Mouse (Mus musculus) liver, embryonic 13.5 days (tissue): Measurements from ENCODE around the gene Tmem208. TPM values are rescaled to one million over a fixed set of nuclear protein-coding genes. Genes with fewer than 3 reads are reported as not detected.
A peak's percentile ranks its signal among the peaks of the same experiment; 100 is the strongest.
"Not testable (repeated sequence)": the region's sequence is repeated elsewhere in the genome, so short reads cannot be mapped to it uniquely, and the experiment has no call there.

Experiments
- ATAC-seq: fragments of 200-750 bp; cut with Nextera tagmentation; 2 replicates; pipeline ENCODE4 v1.8.0; 2017; ENCODE audit warnings: low read depth, mild to moderate bottlenecking, moderate number of reproducible peaks, moderate library complexity
- DNase-seq: peaks from one replicate; pipeline ENCODE4 v3.0.0; 2022
- H3K27ac ChIP-seq: fragments of 300-500 bp; sonication (generic); 2 replicates; pipeline ENCODE4 v1.5.1; 2015; ENCODE audit warnings: moderate library complexity, mild to moderate bottlenecking, inconsistent platforms
- H3K27me3 ChIP-seq: fragments of 300-500 bp; sonication (generic); 2 replicates; pipeline ENCODE4 v1.6.1; 2015; ENCODE audit warnings: mild to moderate bottlenecking, inconsistent platforms
- H3K36me3 ChIP-seq: fragments of 300-500 bp; sonication (generic); 2 replicates; pipeline ENCODE4 v1.6.1; 2015; ENCODE audit warnings: mild to moderate bottlenecking, inconsistent platforms
- H3K4me1 ChIP-seq: fragments of 300-500 bp; sonication (generic); replicated peaks from 2 replicates; pipeline ENCODE4 v1.6.1; 2015; ENCODE audit warnings: inconsistent platforms
- H3K4me2 ChIP-seq: fragments of 300-500 bp; sonication (generic); 2 replicates; pipeline ENCODE4 v1.6.1; 2015; ENCODE audit warnings: inconsistent platforms, mild to moderate bottlenecking, moderate library complexity
- H3K4me3 ChIP-seq: fragments of 300-500 bp; sonication (generic); replicated peaks from 2 replicates; pipeline ENCODE4 v1.5.1; 2015; ENCODE audit warnings: mild to moderate bottlenecking, inconsistent platforms
- H3K9ac ChIP-seq: fragments of 300-500 bp; sonication (generic); 2 replicates; pipeline ENCODE4 v1.6.1; 2015; ENCODE audit warnings: mild to moderate bottlenecking, inconsistent platforms
- H3K9me3 ChIP-seq: fragments of 300-500 bp; sonication (generic); replicated peaks from 2 replicates; pipeline ENCODE4 v1.6.1; 2016; ENCODE audit warnings: inconsistent platforms
- WGBS: fragments of 180-500 bp; shearing (Covaris S2); methylation state at CpG from one replicate; pipeline ENCODE4 v1.1.7; 2015; ENCODE audit not compliant: insufficient replicate concordance; 5-methylcytosine and 5-hydroxymethylcytosine counted together
- polyA plus RNA-seq: library from polyadenylated mRNA; unstranded; fragments of >200 nt; fragmentation: Nextera tagmentation; extraction: Ambion mirVana; gene quantifications from 2 replicates; pipeline ENCODE4 v1.2.1, GENCODE M21; 2015

The Tmem208 gene
- polyA plus RNA-seq, 1 experiment from 2014 or later: 108 TPM

- Histone ChIP-seq H3K9me3 (no peaks in the 10 kb centered on the region), H3K36me3 (no peaks in the 10 kb centered on the region), H3K4me3 (peak overlapping the region; percentile 61; the same call in 1 of the 2 replicates), H3K27me3 (peaks cover 32% of the 10 kb centered on the region), H3K27ac (no peak overlapping the region), H3K4me2 (peak overlapping the region; percentile 87), H3K4me1 (peaks cover 32% of the 10 kb centered on the region), H3K9ac (no peak overlapping the region)
- WGBS: 17% methylated on average over 31 of the region's 31 CpGs
- no peak for ATAC-seq
- DNase-seq: peak; percentile 81
These were observed 35.4 kb upstream of the Tmem208 start for GRCm38 (mm10) chr8:105290554-105291314.

GRCm38 (mm10) chr8:105291364-105291763 lies 34.8 kb upstream of the Tmem208 start:
- not testable (repeated sequence) for H3K4me3 ChIP-seq, H3K36me3 ChIP-seq, H3K27ac ChIP-seq, H3K9ac ChIP-seq, ATAC-seq, H3K9me3 ChIP-seq, DNase-seq, H3K4me2 ChIP-seq
- Histone ChIP-seq H3K4me1 (peaks cover 38% of the 10 kb centered on the region), H3K27me3 (peaks cover 28% of the 10 kb centered on the region)
- 73% methylated on average over 8 of the region's 8 CpGs for WGBS

- not testable (repeated sequence) for H3K4me2 ChIP-seq, H3K9ac ChIP-seq, H3K9me3 ChIP-seq, ATAC-seq, H3K27ac ChIP-seq, H3K36me3 ChIP-seq, H3K4me3 ChIP-seq, DNase-seq
- peaks cover 23% of the 10 kb centered on the region for H3K27me3 ChIP-seq
- WGBS: 38% methylated on average over 3 of the region's 3 CpGs
- peaks cover 43% of the 10 kb centered on the region for H3K4me1 ChIP-seq
These were observed 34.4 kb upstream of the Tmem208 start for GRCm38 (mm10) chr8:105291802-105292201.

- peaks cover 47% of the 10 kb centered on the region for H3K4me1 ChIP-seq
- no peaks in the 10 kb centered on the region for H3K36me3 ChIP-seq
- H3K27me3 ChIP-seq: peaks cover 23% of the 10 kb centered on the region
- WGBS: 74% methylated on average over 7 of the region's 7 CpGs
- no peaks in the 10 kb centered on the region for H3K9me3 ChIP-seq
- no peak overlapping the region for H3K9ac ChIP-seq
- no peak overlapping the region for H3K4me3 ChIP-seq
- H3K4me2 ChIP-seq: no peak overlapping the region
- ATAC-seq: no peak
- H3K27ac ChIP-seq: no peak overlapping the region
- no peak for DNase-seq
These were observed 33.7 kb upstream of the Tmem208 start for GRCm38 (mm10) chr8:105292471-105292870.

GRCm38 (mm10) chr8:105293405-105293804 lies 32.7 kb upstream of the Tmem208 start:
- H3K9me3 ChIP-seq: no peaks in the 10 kb centered on the region
- 78% methylated on average over 19 of the region's 19 CpGs for WGBS
- DNase-seq (no peak), ATAC-seq (no peak)
- peaks cover under 1% of the 10 kb centered on the region for H3K36me3 ChIP-seq
- no peak overlapping the region for H3K9ac ChIP-seq
- H3K4me3 ChIP-seq: no peak overlapping the region
- H3K4me2 ChIP-seq: no peak overlapping the region
- no peak overlapping the region for H3K27ac ChIP-seq
- peaks cover 20% of the 10 kb centered on the region for H3K27me3 ChIP-seq
- H3K4me1 ChIP-seq: peaks cover 46% of the 10 kb centered on the region

GRCm38 (mm10) chr8:105294776-105295175 lies 31.4 kb upstream of the Tmem208 start:
- no peak overlapping the region for H3K27ac ChIP-seq
- no peak for ATAC-seq
- no peaks in the 10 kb centered on the region for H3K9me3 ChIP-seq
- peaks cover 14% of the 10 kb centered on the region for H3K27me3 ChIP-seq
- peaks cover 44% of the 10 kb centered on the region for H3K4me1 ChIP-seq
- peaks cover 12% of the 10 kb centered on the region for H3K36me3 ChIP-seq
- H3K9ac ChIP-seq: no peak overlapping the region
- 71% methylated on average over 9 of the region's 9 CpGs for WGBS
- H3K4me3 ChIP-seq: peak overlapping the region; percentile 33; the same call in 1 of the 2 replicates
- DNase-seq: no peak
- peak overlapping the region; percentile 95 for H3K4me2 ChIP-seq

GRCm38 (mm10) chr8:105295256-105295655 lies 30.9 kb upstream of the Tmem208 start:
- H3K27me3 ChIP-seq: peaks cover 9% of the 10 kb centered on the region
- ATAC-seq (no peak), DNase-seq (no peak)
- peaks cover 17% of the 10 kb centered on the region for H3K36me3 ChIP-seq
- H3K9ac ChIP-seq: no peak overlapping the region
- peak overlapping the region; percentile 33; the same call in 1 of the 2 replicates for H3K4me3 ChIP-seq
- H3K27ac ChIP-seq: 0 out of 2 replicates have a peak overlapping the region, but pooled peaks have one; percentile 97
- no peaks in the 10 kb centered on the region for H3K9me3 ChIP-seq
- H3K4me2 ChIP-seq: peak overlapping the region; percentile 95
- 55% methylated on average over 11 of the region's 11 CpGs for WGBS
- H3K4me1 ChIP-seq: peaks cover 44% of the 10 kb centered on the region

GRCm38 (mm10) chr8:105295895-105296573 lies 30.1 kb upstream of the Tmem208 start, which contains the start of gene Exoc3l:
TSS of gene Exoc3l (minus strand) at chr8:105296101.
- 32% methylated on average over 11 of the region's 11 CpGs for WGBS
- peak within 1 kb of the TSS; percentile 99 for H3K9ac ChIP-seq
- H3K4me1 ChIP-seq: peaks cover 45% of the 10 kb centered on the region

GRCm38 (mm10) chr8:105297511-105298192 lies 28.5 kb upstream of the Tmem208 start, which contains the start of gene E2f4:
TSS of gene E2f4 (plus strand) at chr8:105297663.
- H3K9me3 ChIP-seq: no peaks in the 10 kb centered on the region
- H3K4me3 ChIP-seq: peak within 1 kb of the TSS; percentile 99
- peaks cover 62% of the 10 kb centered on the region for H3K4me1 ChIP-seq
- H3K9ac ChIP-seq: peak within 1 kb of the TSS; percentile 99
- ATAC-seq (peak; percentile 70), DNase-seq (peak; percentile 86)
- H3K4me2 ChIP-seq: peak within 1 kb of the TSS; percentile 95
- WGBS: under 1% methylated on average over 58 of the region's 58 CpGs
- peaks cover 41% of the 10 kb centered on the region for H3K36me3 ChIP-seq
- peaks cover 2% of the 10 kb centered on the region; the same call in 1 of the 2 replicates for H3K27me3 ChIP-seq
- peak within 1 kb of the TSS; percentile 97 for H3K27ac ChIP-seq

More at GRCm38 (mm10) chr8:105295895-105296573, 30.1 kb upstream of the Tmem208 start, which contains the start of gene Exoc3l:
- peak within 1 kb of the TSS; percentile 97 for H3K27ac ChIP-seq
- no peaks in the 10 kb centered on the region for H3K9me3 ChIP-seq
- peaks cover 2% of the 10 kb centered on the region; the same call in 1 of the 2 replicates for H3K27me3 ChIP-seq
- ATAC-seq (no peak), DNase-seq (no peak)
- peaks cover 25% of the 10 kb centered on the region for H3K36me3 ChIP-seq
- peak within 1 kb of the TSS; percentile 99 for H3K4me3 ChIP-seq
- H3K4me2 ChIP-seq: peak within 1 kb of the TSS; percentile 95

GRCm38 (mm10) chr8:105298351-105299252 lies 27.6 kb upstream of the Tmem208 start:
- ATAC-seq: peak; percentile 15; the same call in 1 of the 2 replicates
- 26% methylated on average over 18 of the region's 18 CpGs for WGBS

More at GRCm38 (mm10) chr8:105298351-105299252, 27.6 kb upstream of the Tmem208 start:
- H3K36me3 ChIP-seq: peaks cover 50% of the 10 kb centered on the region
- H3K27ac ChIP-seq: peak overlapping the region; percentile 97
- no peak for DNase-seq
- peaks cover 71% of the 10 kb centered on the region for H3K4me1 ChIP-seq
- H3K4me3 ChIP-seq: peak overlapping the region; percentile 99
- no peaks in the 10 kb centered on the region; the same call in 1 of the 2 replicates for H3K27me3 ChIP-seq
- peak overlapping the region; percentile 95 for H3K4me2 ChIP-seq
- H3K9me3 ChIP-seq: no peaks in the 10 kb centered on the region
- peak overlapping the region; percentile 99 for H3K9ac ChIP-seq
